Mouse (Mus musculus): Measurements from ENCODE around the gene Sclt1. TPM values are rescaled to one million over a fixed set of nuclear protein-coding genes. Genes with fewer than 3 reads are reported as not detected.
A peak's percentile ranks its signal among the peaks of the same experiment; 100 is the strongest.

Gene Sclt1
- polyA plus RNA-seq, 1 experiment from 2014 or later: 12.9 TPM

DNA sequence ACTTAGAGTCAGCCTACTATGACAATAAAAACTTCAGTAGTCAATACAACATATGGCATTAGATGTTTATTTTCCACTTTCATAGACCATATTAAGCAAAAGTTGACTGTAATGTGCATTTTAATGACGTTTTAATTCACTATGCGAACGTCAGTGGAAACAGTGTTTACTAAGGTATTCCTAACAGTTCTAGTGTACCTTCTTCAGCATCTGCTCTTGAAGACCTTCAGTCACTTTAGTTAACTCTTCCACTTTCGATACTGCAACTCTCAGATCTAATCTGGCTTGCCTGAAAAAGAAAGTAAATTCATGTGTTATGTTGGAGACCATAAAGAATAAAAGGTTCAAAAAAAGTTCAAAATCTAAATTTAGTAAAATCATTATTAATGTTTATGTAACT is 60.2 kb downstream of the Sclt1 start:
- no peak for ATAC-seq (ENCODE audit: insufficient read depth, low FRiP score)
- Histone ChIP-seq H3K4me3 (replicated peaks; ENCODE audit: low read length) (no peak overlapping the region), H3K36me3 (ENCODE audit: control insufficient read depth, insufficient read depth, low read length) (no peaks in the 10 kb centered on the region), H3K9me3 (replicated peaks; ENCODE audit: control insufficient read depth, low read length) (no peaks in the 10 kb centered on the region), H3K27me3 (ENCODE audit: control insufficient read depth, insufficient read depth, low read length) (no peaks in the 10 kb centered on the region), H3K9ac (ENCODE audit: low read length) (no peak overlapping the region), H3K4me2 (ENCODE audit: low read depth, low read length) (no peak overlapping the region), H3K27ac (ENCODE audit: low read length) (no peak overlapping the region), H3K4me1 (ENCODE audit: control insufficient read depth, insufficient read depth, low read length) (no peaks in the 10 kb centered on the region)
- WGBS: 80% methylated on average over 4 of the region's 4 CpGs

DNA sequence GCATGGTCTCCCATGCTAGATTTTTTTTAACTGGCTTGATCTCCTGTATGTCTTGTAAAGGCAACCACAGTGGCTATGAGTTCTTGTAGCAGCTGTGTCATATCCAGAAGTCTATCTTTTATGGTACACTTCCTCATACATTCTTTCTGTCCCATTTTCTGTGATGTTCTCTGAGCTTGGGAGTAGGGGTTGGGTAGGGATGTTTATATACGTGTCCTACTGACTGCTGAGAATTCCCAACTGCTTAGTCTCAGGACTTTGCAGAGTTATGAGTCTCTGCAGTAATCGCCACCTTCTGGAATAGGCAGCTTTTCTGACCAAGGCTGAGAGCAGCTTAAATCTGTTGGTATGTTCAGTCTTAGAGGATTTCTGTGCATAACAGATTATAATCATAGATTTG is 65.7 kb downstream of the Sclt1 start:
- H3K9me3 ChIP-seq (replicated peaks; ENCODE audit: control insufficient read depth, low read length): no peaks in the 10 kb centered on the region
- no peaks in the 10 kb centered on the region for H3K4me1 ChIP-seq (ENCODE audit: control insufficient read depth, insufficient read depth, low read length)
- H3K36me3 ChIP-seq (ENCODE audit: control insufficient read depth, insufficient read depth, low read length): no peaks in the 10 kb centered on the region
- H3K27me3 ChIP-seq (ENCODE audit: control insufficient read depth, insufficient read depth, low read length): no peaks in the 10 kb centered on the region
- no peak overlapping the region for H3K4me3 ChIP-seq (replicated peaks; ENCODE audit: low read length)
- ATAC-seq (ENCODE audit: insufficient read depth, low FRiP score): peak; percentile 72
- H3K27ac ChIP-seq (ENCODE audit: low read length): peak overlapping the region; percentile 1; the same call in 1 of the 2 replicates
- WGBS: 51% methylated on average over 2 of the region's 2 CpGs
- H3K4me2 ChIP-seq (ENCODE audit: low read depth, low read length): no peak overlapping the region
- H3K9ac ChIP-seq (ENCODE audit: low read length): no peak overlapping the region

DNA sequence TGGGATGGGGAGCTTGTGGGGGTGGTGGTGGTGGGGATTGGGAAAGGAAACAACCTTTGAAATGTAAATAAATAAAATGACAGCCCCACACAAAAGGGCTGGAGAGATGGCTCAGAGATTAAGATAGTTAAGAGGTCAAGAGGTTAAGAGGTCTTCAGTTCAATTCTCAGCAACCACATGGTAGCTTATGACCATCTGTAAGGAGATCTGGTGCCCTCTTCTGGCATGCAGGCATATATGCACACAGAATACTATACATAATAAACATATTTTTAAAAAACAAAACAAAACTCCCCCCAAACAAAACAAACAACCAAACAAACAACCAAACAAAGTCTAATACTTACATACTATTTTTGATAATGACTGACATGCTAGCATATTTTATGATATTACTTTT is 67.5 kb downstream of the Sclt1 start:
- no peaks in the 10 kb centered on the region for H3K27me3 ChIP-seq (ENCODE audit: control insufficient read depth, insufficient read depth, low read length)
- H3K36me3 ChIP-seq (ENCODE audit: control insufficient read depth, insufficient read depth, low read length): no peaks in the 10 kb centered on the region
- no peak overlapping the region for H3K4me3 ChIP-seq (replicated peaks; ENCODE audit: low read length)
- H3K27ac ChIP-seq (ENCODE audit: low read length): no peak overlapping the region
- no peaks in the 10 kb centered on the region for H3K4me1 ChIP-seq (ENCODE audit: control insufficient read depth, insufficient read depth, low read length)
- ATAC-seq (ENCODE audit: insufficient read depth, low FRiP score): no peak
- H3K9me3 ChIP-seq (replicated peaks; ENCODE audit: control insufficient read depth, low read length): no peaks in the 10 kb centered on the region
- no peak overlapping the region for H3K4me2 ChIP-seq (ENCODE audit: low read depth, low read length)
- H3K9ac ChIP-seq (ENCODE audit: low read length): no peak overlapping the region

DNA sequence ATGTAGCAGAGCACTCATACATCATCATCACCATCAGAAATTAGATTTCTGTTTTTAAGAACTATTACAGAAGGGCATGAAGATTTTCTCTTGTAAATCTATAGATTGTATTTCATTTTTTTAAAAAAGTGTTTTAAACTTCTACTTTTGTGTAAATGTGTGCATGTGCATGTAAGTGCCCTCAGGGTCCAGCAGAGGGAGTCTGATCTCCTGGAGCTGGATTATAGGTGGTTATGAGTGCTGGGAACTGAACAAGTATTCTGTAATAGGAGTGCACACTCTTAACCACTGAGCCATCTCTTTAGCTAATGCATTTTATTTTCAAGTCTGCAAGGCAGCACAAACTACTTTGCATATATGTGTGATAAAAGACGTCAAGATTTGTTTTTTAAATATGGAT is 86.7 kb downstream of the Sclt1 start:
- Histone ChIP-seq H3K27me3 (ENCODE audit: control insufficient read depth, insufficient read depth, low read length) (no peaks in the 10 kb centered on the region), H3K9ac (ENCODE audit: low read length) (no peak overlapping the region), H3K4me1 (ENCODE audit: control insufficient read depth, insufficient read depth, low read length) (no peaks in the 10 kb centered on the region), H3K27ac (ENCODE audit: low read length) (no peak overlapping the region), H3K36me3 (ENCODE audit: control insufficient read depth, insufficient read depth, low read length) (no peaks in the 10 kb centered on the region), H3K4me3 (replicated peaks; ENCODE audit: low read length) (no peak overlapping the region), H3K4me2 (ENCODE audit: low read depth, low read length) (no peak overlapping the region), H3K9me3 (replicated peaks; ENCODE audit: control insufficient read depth, low read length) (no peaks in the 10 kb centered on the region)
- 90% methylated on average over 1 of the region's 1 CpGs for WGBS
- ATAC-seq (ENCODE audit: insufficient read depth, low FRiP score): no peak

DNA sequence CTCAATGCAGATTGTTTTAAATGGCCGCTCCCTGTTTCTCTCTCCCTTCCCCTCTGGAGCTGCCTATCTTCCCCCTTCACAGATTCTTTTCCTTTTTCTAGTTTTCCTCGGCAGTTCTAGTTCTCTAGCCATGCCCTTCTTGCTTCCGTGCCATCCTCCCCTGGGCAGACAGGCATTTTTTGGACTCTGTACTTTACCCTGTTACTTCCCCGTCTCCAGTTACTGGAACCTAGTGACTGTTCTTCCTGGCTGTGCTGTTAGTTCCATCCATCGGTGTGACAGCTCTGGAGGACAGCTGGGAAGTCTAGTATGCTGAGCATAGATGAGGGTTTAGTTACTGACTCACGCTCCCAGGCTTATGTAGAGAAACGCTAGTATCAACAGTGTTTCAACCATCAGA is 121.3 kb downstream of the Sclt1 start:
- no peak for ATAC-seq (ENCODE audit: insufficient read depth, low FRiP score)
- no peak overlapping the region for H3K4me3 ChIP-seq (replicated peaks; ENCODE audit: low read length)
- H3K27me3 ChIP-seq (ENCODE audit: control insufficient read depth, insufficient read depth, low read length): no peaks in the 10 kb centered on the region
- no peak overlapping the region for H3K27ac ChIP-seq (ENCODE audit: low read length)
- no peak overlapping the region for H3K4me2 ChIP-seq (ENCODE audit: low read depth, low read length)
- no peak overlapping the region for H3K9ac ChIP-seq (ENCODE audit: low read length)
- H3K4me1 ChIP-seq (ENCODE audit: control insufficient read depth, insufficient read depth, low read length): peaks cover 4% of the 10 kb centered on the region; the same call in 1 of the 2 replicates
- no peaks in the 10 kb centered on the region for H3K36me3 ChIP-seq (ENCODE audit: control insufficient read depth, insufficient read depth, low read length)
- 76% methylated on average over 7 of the region's 7 CpGs for WGBS
- H3K9me3 ChIP-seq (replicated peaks; ENCODE audit: control insufficient read depth, low read length): no peaks in the 10 kb centered on the region

DNA sequence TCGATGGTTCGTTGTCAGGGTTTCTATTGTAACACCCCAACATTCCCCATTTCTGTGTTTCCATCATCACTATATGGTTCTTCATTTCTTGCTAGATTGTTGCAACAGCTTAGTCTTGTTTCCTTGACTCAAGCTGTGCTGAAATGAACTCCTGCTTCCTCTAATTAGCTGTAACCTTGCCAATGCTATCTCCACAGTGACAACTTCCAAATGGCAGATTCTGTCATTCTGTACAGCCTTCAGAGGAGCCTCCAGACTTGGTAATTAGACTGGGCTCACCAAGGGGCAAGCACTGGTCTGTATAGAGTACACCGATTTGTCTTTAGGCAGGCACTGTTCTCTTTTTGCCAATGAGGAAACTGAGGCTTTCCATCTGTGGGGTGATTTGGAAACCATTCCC is 123.8 kb downstream of the Sclt1 start:
- no peak for ATAC-seq (ENCODE audit: insufficient read depth, low FRiP score)
- Histone ChIP-seq H3K4me1 (ENCODE audit: control insufficient read depth, insufficient read depth, low read length) (peaks cover 4% of the 10 kb centered on the region; the same call in 1 of the 2 replicates), H3K4me2 (ENCODE audit: low read depth, low read length) (no peak overlapping the region), H3K9ac (ENCODE audit: low read length) (no peak overlapping the region), H3K27ac (ENCODE audit: low read length) (no peak overlapping the region), H3K36me3 (ENCODE audit: control insufficient read depth, insufficient read depth, low read length) (0 out of 2 replicates have a peak, but pooled peaks cover 2% of the 10 kb centered on the region), H3K9me3 (replicated peaks; ENCODE audit: control insufficient read depth, low read length) (no peaks in the 10 kb centered on the region), H3K4me3 (replicated peaks; ENCODE audit: low read length) (no peak overlapping the region), H3K27me3 (ENCODE audit: control insufficient read depth, insufficient read depth, low read length) (no peaks in the 10 kb centered on the region)
- WGBS: 72% methylated on average over 3 of the region's 3 CpGs

DNA sequence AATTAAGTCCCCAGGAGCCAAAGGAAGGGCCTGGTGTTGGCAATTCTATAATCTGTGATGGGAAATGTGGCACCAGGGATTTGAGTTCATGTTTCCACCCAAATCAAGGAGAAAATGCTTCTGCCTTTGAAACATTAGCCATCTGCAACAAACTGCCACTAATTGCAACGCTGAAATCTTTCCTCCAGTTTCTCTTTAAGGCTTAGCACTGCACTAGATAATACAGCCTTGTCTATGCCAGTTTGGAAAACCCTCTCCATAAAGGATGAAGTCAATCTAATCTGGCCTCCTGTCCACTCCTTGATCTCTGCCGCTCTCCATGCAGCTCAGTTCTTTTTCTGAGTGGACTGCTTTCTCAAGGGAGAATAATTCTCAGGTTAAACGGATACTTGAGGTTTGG is 124.3 kb downstream of the Sclt1 start:
- no peak overlapping the region for H3K4me2 ChIP-seq (ENCODE audit: low read depth, low read length)
- WGBS: 76% methylated on average over 3 of the region's 3 CpGs
- peaks cover 4% of the 10 kb centered on the region; the same call in 1 of the 2 replicates for H3K4me1 ChIP-seq (ENCODE audit: control insufficient read depth, insufficient read depth, low read length)
- no peak for ATAC-seq (ENCODE audit: insufficient read depth, low FRiP score)
- H3K27ac ChIP-seq (ENCODE audit: low read length): no peak overlapping the region
- H3K4me3 ChIP-seq (replicated peaks; ENCODE audit: low read length): no peak overlapping the region
- H3K9me3 ChIP-seq (replicated peaks; ENCODE audit: control insufficient read depth, low read length): no peaks in the 10 kb centered on the region
- H3K9ac ChIP-seq (ENCODE audit: low read length): no peak overlapping the region
- H3K36me3 ChIP-seq (ENCODE audit: control insufficient read depth, insufficient read depth, low read length): 0 out of 2 replicates have a peak, but pooled peaks cover 3% of the 10 kb centered on the region
- no peaks in the 10 kb centered on the region for H3K27me3 ChIP-seq (ENCODE audit: control insufficient read depth, insufficient read depth, low read length)

DNA sequence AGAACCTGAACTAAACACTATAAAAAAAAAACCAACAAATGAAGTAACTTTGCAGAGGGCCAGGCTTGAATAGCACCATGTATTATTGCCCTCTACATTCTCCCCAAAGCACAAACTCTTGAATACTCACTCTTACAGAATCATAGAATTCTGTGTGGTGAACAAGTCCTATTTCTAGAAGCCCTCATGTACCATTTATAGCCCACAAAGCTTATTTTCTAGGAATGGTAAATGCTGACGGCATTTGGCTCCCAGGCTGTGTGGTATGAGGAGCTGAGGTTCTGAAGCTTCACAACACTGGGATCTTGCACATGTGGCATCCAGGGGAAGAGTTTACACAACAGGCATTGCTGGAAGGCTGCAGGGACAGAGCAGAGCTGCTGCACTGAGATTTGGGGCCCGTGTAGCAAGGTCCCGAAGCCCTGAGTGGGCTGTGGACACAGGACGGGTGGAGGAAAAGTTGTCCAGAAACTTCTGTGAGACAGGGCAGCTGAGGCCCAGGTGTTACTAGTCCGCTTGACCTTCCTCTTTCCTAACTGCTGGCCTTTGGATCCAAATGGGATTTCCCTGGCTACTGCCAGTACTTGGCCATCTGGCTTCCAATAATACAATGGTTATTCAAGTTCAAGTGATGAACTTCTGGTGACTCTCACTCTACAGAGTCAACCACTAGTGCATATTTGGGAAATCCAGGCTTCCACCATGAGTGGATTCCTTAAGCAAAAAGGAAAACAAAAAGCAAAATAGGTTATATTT is 127.9 kb downstream of the Sclt1 start:
- no peak overlapping the region for H3K27ac ChIP-seq (ENCODE audit: low read length)
- 91% methylated on average over 5 of the region's 5 CpGs for WGBS
- no peak overlapping the region for H3K4me3 ChIP-seq (replicated peaks; ENCODE audit: low read length)
- peaks cover 27% of the 10 kb centered on the region for H3K36me3 ChIP-seq (ENCODE audit: control insufficient read depth, insufficient read depth, low read length)
- no peak for ATAC-seq (ENCODE audit: insufficient read depth, low FRiP score)
- no peak overlapping the region for H3K9ac ChIP-seq (ENCODE audit: low read length)
- no peak overlapping the region for H3K4me2 ChIP-seq (ENCODE audit: low read depth, low read length)
- peaks cover 4% of the 10 kb centered on the region; the same call in 1 of the 2 replicates for H3K9me3 ChIP-seq (replicated peaks; ENCODE audit: control insufficient read depth, low read length)
- H3K27me3 ChIP-seq (ENCODE audit: control insufficient read depth, insufficient read depth, low read length): no peaks in the 10 kb centered on the region
- peaks cover 4% of the 10 kb centered on the region; the same call in 1 of the 2 replicates for H3K4me1 ChIP-seq (ENCODE audit: control insufficient read depth, insufficient read depth, low read length)

DNA sequence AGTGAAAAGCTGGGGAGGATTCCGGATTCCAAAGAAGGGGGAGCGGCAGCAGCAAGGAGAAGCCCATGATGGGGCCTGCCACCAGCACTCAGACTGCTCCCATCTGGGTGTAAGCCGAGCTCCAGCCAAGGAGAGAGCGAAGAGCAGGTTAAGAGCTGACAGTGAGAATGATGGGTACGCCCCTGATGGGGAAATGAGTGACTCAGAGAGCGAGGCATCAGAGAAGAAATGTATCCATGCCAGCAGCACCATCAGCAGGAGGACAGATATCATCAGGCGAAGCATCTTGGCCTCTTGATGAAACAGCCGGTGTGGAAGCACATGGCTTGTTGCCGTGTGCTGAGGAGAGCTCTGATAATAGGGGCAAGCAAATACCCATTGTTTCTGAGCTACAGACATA is 128.6 kb downstream of the Sclt1 start:
- peaks cover 27% of the 10 kb centered on the region for H3K36me3 ChIP-seq (ENCODE audit: control insufficient read depth, insufficient read depth, low read length)
- H3K27ac ChIP-seq (ENCODE audit: low read length): no peak overlapping the region
- ATAC-seq (ENCODE audit: insufficient read depth, low FRiP score): no peak
- H3K9me3 ChIP-seq (replicated peaks; ENCODE audit: control insufficient read depth, low read length): peaks cover 4% of the 10 kb centered on the region; the same call in 1 of the 2 replicates
- no peak overlapping the region for H3K4me3 ChIP-seq (replicated peaks; ENCODE audit: low read length)
- 89% methylated on average over 9 of the region's 9 CpGs for WGBS
- no peak overlapping the region for H3K9ac ChIP-seq (ENCODE audit: low read length)
- H3K27me3 ChIP-seq (ENCODE audit: control insufficient read depth, insufficient read depth, low read length): no peaks in the 10 kb centered on the region
- H3K4me2 ChIP-seq (ENCODE audit: low read depth, low read length): no peak overlapping the region
- peaks cover 4% of the 10 kb centered on the region; the same call in 1 of the 2 replicates for H3K4me1 ChIP-seq (ENCODE audit: control insufficient read depth, insufficient read depth, low read length)

Measured in stomach, embryonic 16.5 days (tissue).